Mouse (Mus musculus) liver, embryonic 14.5 days (tissue): ENCODE data around the gene Slc24a1.

Experiments used
- CTCF ChIP-seq: IDR thresholded peaks from 2 replicates; pipeline ENCODE4 v1.5.1; 2016; ENCODE audit warnings: antibody characterized with exemption, low read depth, control low read depth
- EP300 ChIP-seq: IDR thresholded peaks from 2 replicates; pipeline ENCODE4 v1.6.1; 2016; ENCODE audit warnings: antibody characterized with exemption, low read depth

GRCm38 (mm10) chr9:64886008-64886407 lies 65.4 kb downstream of the Slc24a1 start:
- no peak for TF ChIP-seq CTCF
- TF ChIP-seq EP300, result no peak
